Mouse (Mus musculus) kidney, adult 9 months (tissue): Measurements from ENCODE around the gene Boc.

ENCODE experiments used
- DNase-seq: peaks from one replicate; pipeline ENCODE4 v3.0.0; 2022

The Boc gene

GRCm38 (mm10) chr16:44552726-44553125 is 6.0 kb downstream of the Boc start:
- DNase-seq: no peak

GRCm38 (mm10) chr16:44552036-44552435 is 6.7 kb downstream of the Boc start:
- DNase-seq: no peak

- DNase-seq: no peak
Observed at GRCm38 (mm10) chr16:44551491-44551890, 7.2 kb downstream of the Boc start.

- DNase-seq: no peak
Observed at GRCm38 (mm10) chr16:44550843-44551242, 7.9 kb downstream of the Boc start.

GRCm38 (mm10) chr16:44549867-44550679 is 8.6 kb downstream of the Boc start:
- DNase-seq: no peak

- no peak for DNase-seq
Observed at GRCm38 (mm10) chr16:44549381-44549780, 9.3 kb downstream of the Boc start.

GRCm38 (mm10) chr16:44547976-44548375 is 10.7 kb downstream of the Boc start:
- DNase-seq: no peak

GRCm38 (mm10) chr16:44546831-44547230 is 11.9 kb downstream of the Boc start:
- no peak for DNase-seq

GRCm38 (mm10) chr16:44545939-44546338 is 12.8 kb downstream of the Boc start:
- no peak for DNase-seq

- DNase-seq: no peak
Observed at GRCm38 (mm10) chr16:44545153-44545552, 13.5 kb downstream of the Boc start.

GRCm38 (mm10) chr16:44543098-44543497 is 15.6 kb downstream of the Boc start:
- DNase-seq: no peak

- no peak for DNase-seq
Observed at GRCm38 (mm10) chr16:44542029-44542690, 16.5 kb downstream of the Boc start.

- DNase-seq: no peak
Observed at GRCm38 (mm10) chr16:44539611-44540010, 19.1 kb downstream of the Boc start.

- no peak for DNase-seq
Observed at GRCm38 (mm10) chr16:44538401-44539395, 20.0 kb downstream of the Boc start.

GRCm38 (mm10) chr16:44534122-44534521 is 24.6 kb downstream of the Boc start:
- DNase-seq: no peak

- DNase-seq: no peak
Observed at GRCm38 (mm10) chr16:44533522-44533921, 25.2 kb downstream of the Boc start.

- no peak for DNase-seq
Observed at GRCm38 (mm10) chr16:44532851-44533250, 25.8 kb downstream of the Boc start.

- DNase-seq: no peak
Observed at GRCm38 (mm10) chr16:44531239-44531797, 27.4 kb downstream of the Boc start.

- DNase-seq: no peak
Observed at GRCm38 (mm10) chr16:44530829-44531228, 27.9 kb downstream of the Boc start.

GRCm38 (mm10) chr16:44530191-44530590 is 28.5 kb downstream of the Boc start:
- DNase-seq: no peak

- no peak for DNase-seq
Observed at GRCm38 (mm10) chr16:44529691-44530090, 29.0 kb downstream of the Boc start.

- DNase-seq: no peak
Observed at GRCm38 (mm10) chr16:44528955-44529354, 29.7 kb downstream of the Boc start.
